Mouse (Mus musculus): ENCODE measurements around the gene Wdtc1. TPM values are rescaled to one million over a fixed set of nuclear protein-coding genes. Genes with fewer than 3 reads are reported as not detected.

Gene Wdtc1
- polyA plus RNA-seq (2012; rRNA removed), result 31.8 and 40.8 TPM in 2 replicates

DNA sequence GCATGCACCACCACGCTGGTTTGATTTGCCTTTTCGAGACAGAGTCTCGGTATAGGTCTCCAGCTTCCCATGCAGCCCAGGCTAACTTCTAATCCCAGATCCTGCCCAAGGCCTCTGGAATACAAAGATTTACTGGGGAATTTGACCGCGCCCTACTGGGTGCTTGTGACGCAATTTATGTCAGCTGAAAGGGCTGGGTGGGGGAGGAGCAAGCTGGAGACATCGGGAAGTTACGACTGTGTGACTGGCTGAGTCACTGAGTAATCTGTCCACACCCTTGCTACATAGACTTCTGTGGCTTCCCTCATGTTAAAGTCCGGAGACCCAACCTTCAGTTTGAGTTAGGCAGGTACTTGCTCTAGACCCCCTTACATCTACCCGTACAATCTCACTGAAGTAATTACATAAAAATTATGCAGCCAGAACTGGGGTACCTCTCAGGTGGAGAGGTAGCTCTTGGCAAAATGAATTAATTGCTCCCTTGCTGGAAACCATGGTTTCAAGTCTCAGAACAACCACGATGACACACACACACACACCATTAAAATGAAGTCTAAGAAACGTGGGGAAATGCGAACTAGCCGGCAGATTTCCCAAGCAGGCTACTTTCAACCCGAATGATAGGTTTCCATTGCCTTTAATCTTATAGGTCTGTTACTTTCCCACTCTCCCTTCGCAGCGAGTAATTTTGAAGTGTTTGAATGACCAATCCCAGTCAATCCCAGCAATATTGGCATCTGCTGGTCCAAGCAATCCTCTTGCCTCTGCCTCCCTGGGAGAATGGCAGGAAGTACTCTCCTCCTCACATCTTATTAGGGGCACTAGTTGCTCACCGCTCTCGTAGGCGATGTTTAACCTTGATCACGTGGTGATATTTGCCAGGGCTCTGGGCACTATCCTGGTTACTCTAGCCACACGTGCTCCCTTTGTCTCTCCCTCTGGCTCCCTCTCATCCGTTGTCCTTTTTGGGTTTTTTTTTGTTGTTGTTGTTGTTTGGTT lies at the start of gene Wdtc1:
Gene Wdtc1 (minus strand): TSS at position 115 of the 999 bp plus-strand sequence.
- DNase-seq (ENCODE audit: low read depth), result no peak

DNA sequence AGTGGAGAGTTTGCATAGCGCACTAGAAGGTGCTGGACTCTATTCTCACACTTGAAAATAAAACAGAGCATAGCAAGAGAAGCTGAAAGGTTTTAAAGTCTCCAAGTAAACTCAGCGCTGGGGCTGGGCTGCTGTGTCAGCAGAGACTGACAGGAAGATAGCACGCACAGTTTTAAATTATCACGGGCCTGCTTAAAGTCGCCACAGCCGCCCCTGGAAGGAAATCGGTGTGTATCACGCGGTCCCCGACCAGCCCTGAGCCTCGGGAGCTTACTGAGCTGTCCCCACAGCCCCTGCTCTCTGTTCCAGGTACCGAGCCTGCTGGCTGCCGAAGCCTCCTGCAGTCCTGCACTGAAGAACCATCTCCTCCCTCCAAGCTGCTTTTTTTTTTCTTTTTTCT lies 48.7 kb upstream of the Wdtc1 start:
- no peak for DNase-seq (ENCODE audit: low read depth)

DNA sequence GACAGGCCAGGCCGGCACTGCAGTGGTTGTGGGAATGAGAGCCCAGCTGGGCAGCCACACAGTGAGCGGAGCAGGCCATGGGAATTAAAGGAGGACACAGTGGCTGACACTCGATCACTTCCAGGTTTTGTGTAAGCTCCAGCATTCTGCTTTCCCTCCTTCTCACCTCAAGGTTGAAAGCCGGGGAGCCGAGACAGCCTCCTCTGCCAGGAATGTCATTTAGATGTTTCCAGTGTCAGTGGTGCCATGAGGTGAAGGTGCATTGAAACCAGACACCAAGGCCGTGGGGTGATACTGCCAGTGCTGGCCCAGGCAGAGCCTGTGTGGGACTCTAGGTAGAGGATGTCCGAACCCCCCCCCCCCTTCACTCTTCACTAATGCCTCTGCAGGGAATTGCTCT lies 46.8 kb upstream of the Wdtc1 start:
- no peak for DNase-seq (ENCODE audit: low read depth)

DNA sequence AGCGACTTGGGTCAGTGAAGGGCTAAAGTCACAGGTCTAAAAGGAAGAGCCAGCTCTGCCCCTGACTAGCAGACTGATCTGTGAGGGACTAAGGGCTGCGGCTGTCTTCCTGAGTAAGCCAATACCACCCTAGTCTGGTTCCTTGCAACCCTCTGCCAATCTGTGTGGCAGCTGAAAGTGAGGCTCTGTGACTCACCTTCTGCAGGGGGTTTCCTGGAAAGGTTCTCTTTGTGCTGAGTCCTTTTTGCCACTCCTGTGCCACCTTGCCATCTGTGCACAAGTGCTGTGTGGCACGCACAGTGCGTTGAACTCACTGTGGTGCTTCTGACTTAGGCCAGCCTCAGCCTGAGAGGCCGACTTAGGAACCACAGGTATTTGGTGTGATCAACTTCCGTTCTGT lies 46.2 kb upstream of the Wdtc1 start:
- DNase-seq (ENCODE audit: low read depth), result no peak

DNA sequence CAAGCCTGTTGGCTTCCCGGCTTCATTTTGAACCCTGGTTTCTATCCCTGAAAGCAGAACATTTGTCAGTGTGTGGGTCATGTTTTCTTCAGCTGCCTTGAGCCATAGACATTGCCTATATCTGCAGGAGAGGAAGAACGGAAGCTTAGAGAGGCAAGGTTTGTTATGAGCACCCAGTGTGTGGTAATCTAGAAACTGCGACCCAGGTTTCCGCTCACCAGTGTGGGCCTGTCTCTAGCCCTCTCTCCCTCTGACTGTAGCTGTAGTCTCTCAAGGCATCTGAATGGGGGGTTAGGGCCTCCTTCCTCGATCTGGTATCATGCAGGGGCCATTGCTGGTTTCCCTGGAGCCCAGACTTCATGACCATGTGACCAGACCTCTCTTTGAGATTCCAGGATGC lies 45.3 kb upstream of the Wdtc1 start:
- DNase-seq (ENCODE audit: low read depth), result no peak

DNA sequence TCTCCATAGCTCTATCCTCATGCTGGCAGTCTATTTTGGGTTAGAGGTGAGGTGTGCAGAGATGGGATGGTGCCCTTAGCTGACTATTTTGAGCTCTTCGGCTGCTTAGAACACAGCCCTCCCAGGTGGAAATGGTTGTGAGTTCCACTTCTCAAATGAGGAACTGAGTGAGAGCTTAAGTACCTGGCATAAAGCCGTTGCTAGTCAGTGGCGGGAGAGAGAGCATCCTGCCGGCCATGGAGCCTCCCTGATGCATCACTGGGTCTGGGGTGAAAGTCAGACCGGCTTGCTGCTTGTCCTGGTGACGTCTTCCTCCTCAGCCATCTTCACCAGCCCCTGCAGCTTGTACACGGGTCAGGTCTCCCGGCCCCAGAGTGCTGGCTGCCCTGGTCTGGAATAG lies 44.7 kb upstream of the Wdtc1 start:
- DNase-seq (ENCODE audit: low read depth), result no peak

DNA sequence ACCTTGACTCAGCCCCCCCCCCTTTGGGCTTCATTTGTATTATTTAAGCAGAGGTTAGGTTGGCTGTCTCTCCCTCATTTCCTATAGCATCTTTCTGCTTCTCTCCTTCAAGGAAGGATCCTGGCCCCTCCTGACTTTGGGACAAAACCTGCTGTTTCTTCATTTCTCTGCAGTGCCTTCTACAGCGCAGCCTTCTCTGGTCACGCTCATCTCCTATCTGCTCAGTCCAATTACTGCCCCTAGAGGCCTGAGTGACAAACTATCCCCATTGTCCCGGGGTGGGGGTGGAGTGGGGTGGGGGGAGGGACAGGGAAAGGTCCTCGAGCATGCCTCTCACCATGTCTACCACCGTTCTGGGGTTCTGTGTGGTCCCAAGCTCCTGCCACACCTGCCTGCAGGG lies 44.0 kb upstream of the Wdtc1 start:
- DNase-seq (ENCODE audit: low read depth), result no peak

DNA sequence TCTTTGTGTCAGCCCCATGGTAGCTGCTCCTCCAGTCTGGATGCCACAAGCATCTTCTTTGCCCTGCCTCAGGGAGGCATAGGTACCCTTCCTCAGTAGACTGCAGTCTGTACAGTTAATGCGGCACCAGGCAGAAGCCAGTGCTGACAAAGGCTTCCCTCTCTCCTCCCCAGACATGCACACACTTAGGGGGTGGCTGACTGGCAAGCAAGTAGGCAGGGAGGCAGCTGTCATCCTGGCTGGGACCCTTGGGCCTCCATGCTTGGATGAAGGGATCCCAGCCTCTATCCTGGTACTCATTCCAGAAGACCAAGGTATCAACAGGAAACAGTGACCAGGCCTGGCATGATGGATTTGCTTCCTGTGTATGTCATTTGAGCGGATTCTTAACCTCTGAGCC lies 42.8 kb upstream of the Wdtc1 start:
- DNase-seq (ENCODE audit: low read depth), result no peak

DNA sequence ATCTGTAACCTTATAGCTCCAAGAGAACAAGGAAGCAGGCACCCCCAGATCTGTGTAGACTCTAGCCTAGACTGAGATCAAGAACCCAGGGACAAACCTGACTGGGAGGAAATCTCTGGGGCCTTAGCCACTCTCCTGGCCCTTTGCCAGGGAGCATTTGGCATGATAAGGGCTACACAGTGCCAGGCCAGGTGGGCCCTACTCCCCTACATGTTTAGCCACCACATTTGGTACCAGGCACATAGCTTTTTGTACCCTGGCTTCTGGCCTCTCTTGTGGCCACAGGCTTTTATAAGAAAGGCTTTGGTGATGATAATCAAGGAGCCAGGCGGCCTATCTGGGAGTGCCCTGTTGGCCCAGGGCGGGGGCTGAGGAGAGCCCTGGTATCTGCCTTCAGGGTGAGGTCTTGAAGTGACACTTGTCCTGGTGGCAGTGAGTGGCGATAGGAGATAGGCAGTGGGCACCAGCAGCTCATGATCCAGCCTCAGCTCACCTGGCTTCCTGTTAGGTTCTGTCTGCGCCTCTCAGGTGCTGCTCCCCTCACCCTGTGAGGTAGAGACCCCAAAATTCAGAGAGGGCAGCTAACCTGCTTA lies 41.8 kb upstream of the Wdtc1 start:
- DNase-seq (ENCODE audit: low read depth), result no peak

DNA sequence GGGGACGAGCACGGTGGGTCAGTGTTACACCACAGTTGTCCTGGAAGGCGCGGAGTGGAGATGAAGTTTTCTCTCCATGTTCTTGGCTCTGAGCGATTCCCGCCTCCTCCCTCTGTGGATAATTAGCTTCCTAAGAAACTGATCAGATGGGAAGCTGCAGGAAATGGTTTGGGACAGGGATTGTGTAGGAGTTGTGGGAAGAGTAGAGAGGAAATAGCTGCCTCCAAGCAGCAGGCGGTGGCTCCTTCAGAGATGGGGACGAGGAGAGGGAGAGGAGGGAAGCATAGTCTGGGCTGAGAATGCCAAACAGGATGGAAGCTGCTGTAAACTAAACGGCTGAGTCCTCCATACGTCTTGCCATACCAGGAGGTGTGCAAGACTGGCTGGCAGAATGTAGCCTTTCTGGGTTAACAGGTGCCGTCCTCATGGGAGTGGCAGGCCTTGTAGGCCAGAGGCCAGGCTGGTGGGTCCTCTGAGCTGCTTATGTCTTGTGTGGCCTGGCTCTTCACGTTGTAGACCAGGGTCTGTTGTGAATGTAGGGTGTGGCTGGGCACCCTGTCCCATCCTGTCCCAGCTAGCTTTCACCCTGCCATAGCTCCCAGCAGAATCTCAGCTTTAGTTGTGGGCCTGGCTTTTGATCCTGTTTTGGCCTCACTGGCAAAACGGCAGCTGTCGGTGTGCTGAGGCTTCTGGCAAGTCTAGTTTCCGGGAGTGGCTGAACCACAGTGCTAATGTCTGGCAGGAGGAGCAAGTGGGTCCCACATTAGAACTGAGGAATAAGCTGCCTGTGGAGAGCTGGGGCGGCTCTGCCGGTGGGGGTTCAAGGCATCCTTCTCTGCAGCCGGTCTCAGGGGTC lies 38.1 kb upstream of the Wdtc1 start:
- no peak for DNase-seq (ENCODE audit: low read depth)

DNA sequence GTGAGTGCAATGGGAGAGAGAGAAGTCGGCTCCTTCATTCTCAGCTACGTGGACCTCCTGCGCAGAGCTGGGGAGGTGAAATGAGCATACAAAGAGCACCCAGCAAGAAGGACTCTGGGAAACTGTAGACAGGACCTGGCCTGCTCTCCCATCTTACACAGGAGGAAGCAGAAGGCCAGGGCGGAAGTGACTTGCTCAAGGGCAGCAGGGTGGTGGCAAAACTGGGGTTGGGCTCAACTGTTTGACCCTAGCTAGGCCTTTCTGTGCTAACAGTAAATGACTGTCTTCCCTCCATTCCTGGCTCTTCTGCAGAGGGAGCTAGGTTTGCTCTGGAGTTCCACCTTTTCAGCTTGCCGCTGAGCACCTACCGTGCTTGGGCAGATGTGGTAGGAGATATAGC lies 37.3 kb upstream of the Wdtc1 start:
- DNase-seq (ENCODE audit: low read depth), result no peak

DNA sequence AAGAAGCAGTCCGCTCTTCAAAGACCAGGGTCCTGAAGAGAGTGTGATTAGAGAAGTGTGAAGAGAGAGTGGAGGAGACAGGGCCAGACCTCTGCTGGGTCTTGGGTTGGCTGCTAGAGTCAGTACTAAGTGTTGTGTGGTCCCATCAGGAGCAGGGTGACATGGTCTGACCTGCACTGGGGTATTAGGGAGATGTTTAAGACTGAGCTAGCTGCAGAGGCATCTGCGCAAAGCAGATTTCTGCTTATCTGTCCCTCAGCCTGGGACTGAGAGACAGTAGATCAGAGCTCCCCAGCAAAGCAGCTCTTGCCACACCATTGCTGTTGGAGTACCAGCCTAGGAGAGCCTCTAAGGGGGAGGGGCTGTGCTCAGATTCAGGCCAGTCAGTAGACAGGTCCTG lies 36.8 kb upstream of the Wdtc1 start:
- DNase-seq (ENCODE audit: low read depth), result no peak

DNA sequence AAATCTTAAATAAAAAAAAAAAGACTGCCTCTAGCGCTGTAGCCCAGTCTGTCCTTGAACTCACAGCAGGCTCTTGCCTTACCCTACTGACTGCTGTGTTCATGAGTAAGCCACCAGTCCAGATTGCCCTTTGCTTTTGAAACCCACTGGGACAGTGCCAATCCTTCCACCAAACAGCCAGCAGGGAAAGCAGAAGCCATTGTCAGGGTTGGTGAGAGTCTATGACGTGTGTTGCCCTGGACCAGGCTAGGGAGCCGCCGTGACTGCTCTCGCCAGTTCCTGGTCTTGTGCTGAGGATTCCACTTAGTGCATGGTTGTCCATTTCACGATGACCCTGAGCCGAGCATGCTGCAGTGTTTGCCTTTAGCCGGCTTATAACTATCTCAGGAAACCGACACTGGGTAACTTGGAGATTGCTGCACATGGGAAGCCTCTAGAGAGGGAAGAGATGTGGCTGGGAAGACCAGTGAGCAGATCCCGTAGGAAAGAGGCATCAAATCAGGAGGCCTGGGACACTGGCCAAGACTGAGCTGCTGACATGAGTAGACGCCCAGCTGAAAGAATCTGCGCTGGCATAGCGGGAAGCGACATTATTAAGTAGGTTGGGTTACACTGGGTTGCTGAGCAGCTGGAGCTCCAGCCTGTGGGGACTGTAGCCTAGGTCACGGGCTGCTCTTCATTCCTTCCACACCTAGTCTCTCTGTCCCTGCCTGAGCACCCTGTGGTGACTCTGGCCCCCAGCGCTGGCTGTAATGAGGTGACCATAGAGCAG lies 35.7 kb upstream of the Wdtc1 start:
- no peak for DNase-seq (ENCODE audit: low read depth)

DNA sequence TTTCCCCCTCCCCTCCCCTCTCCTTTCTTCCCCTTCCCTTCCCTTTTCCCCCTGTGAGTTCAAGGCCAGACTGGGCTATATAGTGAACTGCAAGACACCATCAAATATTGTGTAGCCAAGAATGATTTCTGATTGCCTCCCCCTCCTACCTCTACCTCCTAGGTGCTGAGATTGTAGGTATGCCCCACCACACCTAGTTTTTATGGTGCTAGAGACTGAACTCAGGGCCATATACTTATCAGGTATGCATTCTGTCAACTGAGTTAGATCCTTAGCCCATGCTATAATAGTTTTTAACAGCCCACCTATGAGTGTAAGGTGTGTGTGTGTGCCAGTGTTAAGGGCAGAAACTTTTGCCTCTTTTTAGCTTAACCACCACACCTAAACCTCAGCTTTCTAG lies 33.8 kb upstream of the Wdtc1 start:
- DNase-seq (ENCODE audit: low read depth), result no peak

DNA sequence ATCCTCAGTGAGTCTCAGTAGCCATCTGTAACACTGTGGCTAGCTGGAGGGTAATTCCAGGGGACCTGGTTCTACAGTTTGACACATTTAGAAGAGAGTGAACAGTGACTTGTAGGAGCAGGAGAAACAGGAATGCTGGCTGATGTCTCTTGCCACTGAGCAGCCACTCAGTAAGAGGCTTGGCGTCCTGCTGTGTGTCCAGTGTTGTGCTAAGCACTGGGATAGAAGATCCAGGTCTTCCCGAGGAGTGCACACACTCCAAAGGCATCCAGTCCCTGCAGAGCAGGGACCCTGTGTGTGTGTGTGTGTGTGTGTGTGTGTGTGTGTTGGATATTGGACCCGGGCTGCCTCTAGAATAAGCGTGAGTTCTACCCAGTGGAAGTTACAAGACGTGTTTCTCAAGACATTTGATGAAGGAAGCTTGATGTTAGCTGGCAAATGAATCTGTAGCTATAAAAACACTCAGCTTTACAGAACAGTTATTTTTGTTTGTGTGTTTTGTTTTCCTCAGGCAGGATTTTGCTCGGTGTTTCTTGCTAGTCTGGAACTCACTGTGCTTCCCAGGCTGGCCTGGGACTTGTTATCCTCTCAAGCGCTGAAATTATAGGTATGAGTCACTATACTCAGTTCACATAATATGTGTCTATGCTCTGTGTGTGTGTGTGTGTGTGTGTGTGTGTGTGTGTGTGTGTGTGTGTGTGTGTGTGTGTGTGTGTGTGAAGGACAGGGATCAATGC lies 32.9 kb upstream of the Wdtc1 start:
- DNase-seq (ENCODE audit: low read depth), result no peak

DNA sequence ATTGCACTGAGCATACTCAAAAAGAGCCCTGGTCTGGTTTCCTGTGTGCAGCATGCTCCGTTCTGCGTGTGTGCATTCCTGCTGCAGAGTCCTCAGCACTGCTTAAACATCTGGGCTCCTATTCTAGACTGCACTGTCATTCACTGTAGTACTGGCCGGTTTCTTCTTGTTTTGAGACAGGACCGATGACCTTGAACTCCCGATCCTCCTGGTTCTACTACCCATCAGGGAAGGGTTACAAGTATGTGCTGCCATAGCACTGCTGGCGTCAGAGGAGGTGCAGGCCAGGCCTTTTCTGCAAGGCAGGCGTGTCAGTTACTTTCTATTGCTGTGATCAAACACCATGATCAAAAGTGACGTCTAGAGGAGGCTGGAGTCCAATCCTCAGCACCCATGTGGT lies 27.9 kb upstream of the Wdtc1 start:
- DNase-seq (ENCODE audit: low read depth), result no peak

DNA sequence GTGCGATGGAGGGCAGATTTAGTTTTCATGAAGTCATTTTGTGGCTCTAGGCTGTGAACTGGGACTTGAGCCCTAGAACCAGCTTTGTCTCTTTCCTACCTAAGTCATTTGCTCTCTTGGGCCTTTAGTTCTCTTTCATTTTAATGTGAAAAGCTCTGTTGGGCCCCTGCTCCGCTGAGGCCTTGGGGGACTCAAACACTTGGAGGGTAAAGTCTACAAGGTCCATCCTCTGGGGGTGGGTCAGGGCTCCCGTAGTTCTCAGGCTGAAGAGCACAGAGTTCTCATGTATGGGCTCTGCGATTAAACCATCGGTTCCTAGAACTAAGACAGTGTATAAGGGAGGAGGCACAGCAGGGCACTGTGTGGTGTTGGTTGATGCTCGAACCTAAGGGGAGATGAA lies 27.3 kb upstream of the Wdtc1 start:
- DNase-seq (ENCODE audit: low read depth), result no peak

DNA sequence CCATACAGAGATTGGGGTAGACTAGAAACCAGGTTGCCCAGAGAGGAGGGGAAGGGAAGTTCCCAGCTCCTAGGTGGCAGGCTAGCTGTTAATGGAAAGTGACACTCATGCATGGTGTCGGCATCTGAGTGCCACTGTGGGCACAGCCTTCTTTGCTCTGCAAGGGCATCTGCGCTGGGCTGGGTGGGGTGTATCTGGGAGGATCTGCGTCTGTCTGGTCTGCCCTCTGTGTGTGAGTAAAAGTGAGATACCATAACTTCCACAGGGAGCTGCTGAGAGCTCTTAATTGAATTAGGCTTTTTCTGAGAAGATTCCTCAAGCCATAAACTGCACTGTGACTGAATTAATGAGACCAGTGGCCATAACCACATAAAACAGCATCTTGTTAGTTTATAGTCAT lies 26.6 kb upstream of the Wdtc1 start:
- DNase-seq (ENCODE audit: low read depth), result no peak

DNA sequence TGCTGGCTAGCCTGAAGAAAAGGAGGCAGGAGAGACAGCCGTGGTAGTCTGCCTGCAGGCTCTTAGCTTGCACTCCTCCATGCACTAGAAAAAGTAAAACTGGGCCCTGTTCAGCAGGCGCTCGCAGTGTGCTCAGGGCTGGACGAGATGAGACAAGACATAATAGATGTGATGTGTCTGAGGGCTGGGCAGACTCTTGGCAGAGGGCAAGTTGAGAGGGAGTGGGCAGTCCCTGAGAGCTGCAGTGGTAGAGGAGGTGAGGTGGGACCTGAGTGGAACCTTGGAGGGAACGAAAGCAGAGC lies 25.7 kb upstream of the Wdtc1 start:
- no peak for DNase-seq (ENCODE audit: low read depth)

DNA sequence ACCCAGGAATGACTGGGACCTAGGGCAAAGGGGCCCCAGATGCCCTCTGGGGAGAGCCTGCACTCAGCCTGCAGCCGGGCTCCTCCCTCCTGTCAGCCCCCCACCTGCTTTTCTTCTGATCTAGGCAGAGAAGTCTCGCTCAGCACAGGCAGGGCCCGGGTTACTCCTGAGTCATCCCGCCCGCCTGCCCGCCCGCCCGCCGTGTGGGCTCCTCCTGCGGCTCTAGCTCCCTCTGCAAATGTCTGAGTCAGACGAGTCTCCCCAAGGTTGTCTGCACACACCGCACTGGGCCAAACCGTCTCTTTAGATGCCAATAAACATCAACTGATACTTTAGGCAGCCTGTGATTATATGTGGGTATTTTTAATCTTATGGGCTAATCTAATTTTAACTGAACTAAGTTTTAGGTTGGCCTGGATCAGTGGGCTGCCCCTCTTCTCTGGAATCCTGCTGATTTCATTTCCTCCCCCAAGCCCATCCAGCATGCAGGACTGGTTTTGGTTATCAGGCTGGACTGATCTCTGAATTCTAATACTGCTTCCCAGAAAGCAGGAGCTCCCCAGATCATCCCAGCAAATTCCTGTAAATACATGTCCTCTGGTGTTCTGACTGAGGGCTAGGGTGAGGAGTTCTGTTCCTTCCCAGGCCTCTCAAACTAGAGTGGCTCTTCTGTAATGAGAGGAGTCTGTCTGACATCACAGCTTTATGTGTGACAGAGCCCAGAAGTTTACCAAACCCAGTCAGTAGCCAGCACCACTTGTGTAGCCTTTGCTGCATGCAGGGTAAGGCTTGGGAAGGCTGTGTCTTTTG lies 25.2 kb upstream of the Wdtc1 start:
- peak; percentile 28 for DNase-seq (ENCODE audit: low read depth)
